Mouse (Mus musculus): Measurements from ENCODE around the gene Cstad. TPM values are rescaled to one million over a fixed set of nuclear protein-coding genes. Genes with fewer than 3 reads are reported as not detected.
A peak's percentile ranks its signal among the peaks of the same experiment; 100 is the strongest.

Gene Cstad
- polyA plus RNA-seq, 1 experiment from 2014 or later, result 1.4 TPM

GRCm38 (mm10) chr2:30655746-30656145, 60.9 kb downstream of the Cstad start:
- Histone ChIP-seq H3K9me3 (replicated peaks; ENCODE audit: control insufficient read depth, low read length) (peaks cover 3% of the 10 kb centered on the region; the same call in 1 of the 2 replicates), H3K36me3 (ENCODE audit: control insufficient read depth, insufficient read depth) (no peaks in the 10 kb centered on the region), H3K4me2 (ENCODE audit: low read depth, low read length) (no peak overlapping the region), H3K27me3 (ENCODE audit: control insufficient read depth, insufficient read depth, low read length) (no peaks in the 10 kb centered on the region), H3K27ac (ENCODE audit: low read length) (no peak overlapping the region), H3K4me3 (ENCODE audit: low read length) (no peak overlapping the region), H3K4me1 (ENCODE audit: control insufficient read depth, insufficient read depth, low read length) (peaks cover 57% of the 10 kb centered on the region), H3K9ac (ENCODE audit: low read length) (no peak overlapping the region)
- ATAC-seq (replicated peaks; ENCODE audit: extremely low read depth, insufficient read depth, low FRiP score), result no peak
- 80% methylated on average over 5 of the region's 5 CpGs for WGBS

DNA sequence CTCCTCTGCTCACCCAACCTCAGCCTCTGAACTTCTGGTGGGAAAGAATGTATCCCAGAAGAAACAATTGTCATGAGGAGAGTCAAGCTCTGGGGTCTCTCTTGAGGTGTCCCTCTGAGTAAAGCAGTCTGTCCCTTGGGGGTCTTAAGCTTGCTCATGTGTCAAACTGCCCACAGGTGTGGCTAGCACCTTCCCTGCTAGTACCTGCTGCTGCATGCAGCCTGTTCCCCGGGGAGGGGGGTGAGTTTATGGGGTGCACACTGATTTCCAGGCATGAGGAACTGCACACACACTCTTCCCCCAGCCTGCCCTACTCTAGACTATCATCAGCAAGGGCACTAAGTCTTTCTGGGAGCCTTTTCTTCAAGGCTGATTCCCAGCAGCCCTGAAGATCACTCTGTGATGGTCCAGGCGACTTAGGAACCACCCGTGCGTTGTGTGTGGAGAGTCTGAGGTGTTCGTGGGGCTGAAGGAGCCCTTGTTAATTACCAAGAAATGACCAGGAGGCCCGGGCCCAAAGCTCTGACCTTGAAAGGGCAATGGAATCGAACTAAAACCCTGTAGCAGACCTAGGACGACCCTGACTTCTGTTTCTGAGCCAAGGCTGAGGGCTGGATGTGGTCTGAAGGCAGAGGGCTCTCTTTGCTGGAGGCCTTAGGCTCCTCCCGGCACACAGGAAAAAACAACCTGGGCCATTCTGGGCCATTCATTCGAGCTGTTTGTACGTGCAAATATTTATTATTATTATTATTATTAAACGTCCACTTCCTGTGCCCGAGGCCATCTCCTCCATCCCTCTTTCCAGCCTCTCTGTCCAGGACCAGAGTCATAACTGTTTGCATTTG, 62.1 kb downstream of the Cstad start:
- 53% methylated on average over 13 of the region's 13 CpGs for WGBS

DNA sequence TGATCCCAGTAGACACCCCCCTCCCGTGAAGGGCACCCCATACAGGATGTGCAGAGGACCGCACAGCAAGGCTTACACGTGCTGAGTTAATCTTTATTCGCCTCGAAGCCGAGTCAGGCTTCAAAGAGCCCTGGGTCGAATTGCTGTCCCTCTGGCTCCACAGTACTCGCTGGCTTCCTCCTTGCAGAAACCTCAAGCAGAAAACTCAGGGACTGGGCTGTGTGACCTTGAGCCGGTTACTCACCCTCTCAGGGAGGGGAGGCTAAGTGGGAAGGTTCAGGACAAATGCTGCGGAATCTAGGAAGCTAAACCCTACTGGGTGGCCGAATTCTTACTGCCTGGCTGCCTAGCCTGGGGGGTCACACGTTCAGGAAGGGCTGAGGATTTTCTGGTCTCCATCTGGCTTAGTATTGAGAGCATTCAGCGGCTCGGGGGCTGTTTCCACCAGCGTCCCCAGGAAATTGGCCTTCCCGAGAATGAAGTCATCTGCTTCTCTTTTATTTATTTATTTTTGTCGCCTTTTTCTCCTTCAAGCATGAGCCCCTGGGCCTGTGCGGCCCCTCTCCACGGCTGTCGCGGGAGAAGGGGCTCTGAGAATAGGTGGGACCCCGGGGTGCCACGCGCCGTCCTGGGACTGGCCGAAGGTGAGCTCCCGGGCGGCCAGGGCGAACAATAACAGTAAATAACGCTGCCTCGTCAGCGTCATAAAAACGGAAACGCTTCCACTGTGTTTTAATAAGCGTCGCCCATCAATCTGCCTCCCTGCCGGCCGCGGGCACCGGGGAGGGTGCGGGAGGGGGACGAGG, 63.0 kb downstream of the Cstad start:
- Histone ChIP-seq H3K4me1 (ENCODE audit: control insufficient read depth, insufficient read depth, low read length) (peaks cover 46% of the 10 kb centered on the region), H3K9me3 (replicated peaks; ENCODE audit: control insufficient read depth, low read length) (peaks cover 3% of the 10 kb centered on the region; the same call in 1 of the 2 replicates), H3K4me3 (ENCODE audit: low read length) (peak overlapping the region; percentile 47), H3K4me2 (ENCODE audit: low read depth, low read length) (peak overlapping the region; percentile 68), H3K36me3 (ENCODE audit: control insufficient read depth, insufficient read depth) (no peaks in the 10 kb centered on the region), H3K27ac (ENCODE audit: low read length) (peak overlapping the region; percentile 92), H3K9ac (ENCODE audit: low read length) (peak overlapping the region; percentile 70), H3K27me3 (ENCODE audit: control insufficient read depth, insufficient read depth, low read length) (no peaks in the 10 kb centered on the region)
- peak; percentile 17 for ATAC-seq (replicated peaks; ENCODE audit: extremely low read depth, insufficient read depth, low FRiP score)
- WGBS, result 3% methylated on average over 42 of the region's 42 CpGs

More for the DNA sequence above, 62.1 kb downstream of the Cstad start:
- Histone ChIP-seq H3K9ac (ENCODE audit: low read length) (peak overlapping the region; percentile 70), H3K4me1 (ENCODE audit: control insufficient read depth, insufficient read depth, low read length) (peaks cover 54% of the 10 kb centered on the region), H3K9me3 (replicated peaks; ENCODE audit: control insufficient read depth, low read length) (peaks cover 3% of the 10 kb centered on the region; the same call in 1 of the 2 replicates), H3K4me2 (ENCODE audit: low read depth, low read length) (no peak overlapping the region), H3K27ac (ENCODE audit: low read length) (peak overlapping the region; percentile 92), H3K36me3 (ENCODE audit: control insufficient read depth, insufficient read depth) (no peaks in the 10 kb centered on the region), H3K27me3 (ENCODE audit: control insufficient read depth, insufficient read depth, low read length) (no peaks in the 10 kb centered on the region), H3K4me3 (ENCODE audit: low read length) (no peak overlapping the region)
- ATAC-seq (replicated peaks; ENCODE audit: extremely low read depth, insufficient read depth, low FRiP score), result no peak

DNA sequence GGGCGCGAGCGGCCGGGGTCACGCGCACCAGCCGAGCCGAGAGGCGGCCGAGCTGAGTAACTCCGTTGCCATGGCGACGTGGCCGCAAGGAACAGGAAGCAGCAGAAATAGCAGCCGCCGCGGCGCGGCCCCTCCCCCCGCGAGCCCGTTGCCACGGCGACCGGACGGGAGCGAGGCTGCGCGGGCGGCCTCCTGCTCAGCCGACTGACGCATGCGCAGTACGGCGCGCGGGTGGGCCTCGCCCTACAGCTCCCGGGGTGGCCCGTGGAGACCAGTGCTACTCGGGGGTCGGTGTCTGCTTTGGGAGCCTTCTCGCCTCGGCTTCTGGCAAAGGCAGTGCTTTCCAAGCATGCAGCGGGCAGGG, 63.6 kb downstream of the Cstad start:
- peak overlapping the region; percentile 96 for H3K27ac ChIP-seq (ENCODE audit: low read length)
- H3K4me3 ChIP-seq (ENCODE audit: low read length), result peak overlapping the region; percentile 47
- no peaks in the 10 kb centered on the region for H3K36me3 ChIP-seq (ENCODE audit: control insufficient read depth, insufficient read depth)
- WGBS, result 0% methylated on average over 41 of the region's 45 CpGs
- H3K27me3 ChIP-seq (ENCODE audit: control insufficient read depth, insufficient read depth, low read length), result no peaks in the 10 kb centered on the region
- peak overlapping the region; percentile 78 for H3K9ac ChIP-seq (ENCODE audit: low read length)
- ATAC-seq (replicated peaks; ENCODE audit: extremely low read depth, insufficient read depth, low FRiP score), result peak; percentile 85
- peak overlapping the region; percentile 69 for H3K4me2 ChIP-seq (ENCODE audit: low read depth, low read length)
- peaks cover under 1% of the 10 kb centered on the region; the same call in 1 of the 2 replicates for H3K9me3 ChIP-seq (replicated peaks; ENCODE audit: control insufficient read depth, low read length)
- peaks cover 42% of the 10 kb centered on the region for H3K4me1 ChIP-seq (ENCODE audit: control insufficient read depth, insufficient read depth, low read length)

Other genes starting within 250 kb of the Cstad start
- gene Sh3glb2, start 235.7 kb upstream of the Cstad start, polyA plus RNA-seq (2015; fragmentation: Nextera tagmentation; extraction: Ambion mirVana), result 135 and 136 TPM in 2 replicates
- gene Miga2, start 230.8 kb upstream of the Cstad start, polyA plus RNA-seq (2015; fragmentation: Nextera tagmentation; extraction: Ambion mirVana), result 38.7 and 43.5 TPM in 2 replicates
- 26.0 and 29.3 TPM in 2 replicates for gene Dolpp1, start 202.8 kb upstream of the Cstad start, polyA plus RNA-seq (2015; fragmentation: Nextera tagmentation; extraction: Ambion mirVana)
- gene Crat, start 179.2 kb upstream of the Cstad start, polyA plus RNA-seq (2015; fragmentation: Nextera tagmentation; extraction: Ambion mirVana), result 164 and 169 TPM in 2 replicates
- 125 and 126 TPM in 2 replicates for gene Ptpa, start 179.0 kb upstream of the Cstad start, polyA plus RNA-seq (2015; fragmentation: Nextera tagmentation; extraction: Ambion mirVana)
- 0.72 and 0.85 TPM in 2 replicates for gene Ier5l, start 120.8 kb upstream of the Cstad start, polyA plus RNA-seq (2015; fragmentation: Nextera tagmentation; extraction: Ambion mirVana)
- 2.2 and 2.7 TPM in 2 replicates for gene 1700001O22Rik, start 208.6 kb downstream of the Cstad start, polyA plus RNA-seq (2015; fragmentation: Nextera tagmentation; extraction: Ambion mirVana)
- 90.0 and 90.4 TPM in 2 replicates for gene Ntmt1, start 212.8 kb downstream of the Cstad start, polyA plus RNA-seq (2015; fragmentation: Nextera tagmentation; extraction: Ambion mirVana)
- 20.1 and 22.5 TPM in 2 replicates for gene Asb6, start 235.3 kb downstream of the Cstad start, polyA plus RNA-seq (2015; fragmentation: Nextera tagmentation; extraction: Ambion mirVana)
- 10.8 and 13.9 TPM in 2 replicates for gene Prrx2, start 239.9 kb downstream of the Cstad start, polyA plus RNA-seq (2015; fragmentation: Nextera tagmentation; extraction: Ambion mirVana)

Measured in heart, embryonic 16.5 days (tissue).